Mouse (Mus musculus) lung, postnatal 36 days (tissue): ENCODE measurements at regions not wholly inside any gene's neighbourhood (a gene's known extent, or its start where the extent isn't known, plus 50 kb on each side); places are given as distances from the start of the nearest gene placed in this dataset.

Experiments used
- DNase-seq: peaks from one replicate; pipeline ENCODE4 v3.0.0; 2022; ENCODE audit warnings: mixed read lengths

DNA sequence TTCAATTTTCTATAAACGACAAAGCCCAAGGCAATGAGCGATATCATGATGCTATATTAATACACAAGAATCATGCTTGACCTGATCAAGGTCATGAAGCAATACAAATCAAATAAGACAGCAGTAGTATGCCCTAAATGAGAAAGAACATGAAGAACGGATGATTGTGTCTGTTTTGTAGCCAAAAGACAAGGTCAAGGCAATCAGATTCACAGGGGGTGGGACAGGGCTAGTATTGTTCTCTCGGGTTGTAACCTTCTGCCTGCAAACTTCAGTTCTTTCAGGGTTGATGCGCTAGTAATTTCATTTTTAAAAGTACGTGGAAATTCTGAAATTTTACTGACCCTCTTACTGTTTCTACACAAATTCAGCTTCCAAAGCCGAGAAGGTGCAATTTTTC, 206.7 kb downstream of the Arl4a start:
- no peak for DNase-seq

DNA sequence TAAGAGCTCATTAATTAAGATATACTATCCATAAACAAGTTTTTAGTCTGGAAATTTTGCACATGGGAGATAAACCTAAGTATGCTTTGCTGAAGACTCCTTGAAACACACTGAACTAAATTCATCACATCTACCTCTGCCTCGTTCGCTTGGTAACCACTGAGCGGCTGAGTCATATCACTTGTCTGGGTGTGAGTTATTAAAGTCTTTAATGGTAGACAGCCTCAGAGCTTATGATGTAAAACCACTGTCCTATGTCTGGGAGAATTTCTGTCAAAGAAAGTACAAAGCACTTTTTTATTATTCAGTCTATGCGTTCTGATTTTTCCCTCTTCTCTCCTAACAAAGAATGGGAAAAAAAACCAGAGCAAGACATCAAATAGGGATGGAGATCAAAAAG, 207.3 kb downstream of the Arl4a start:
- no peak for DNase-seq

DNA sequence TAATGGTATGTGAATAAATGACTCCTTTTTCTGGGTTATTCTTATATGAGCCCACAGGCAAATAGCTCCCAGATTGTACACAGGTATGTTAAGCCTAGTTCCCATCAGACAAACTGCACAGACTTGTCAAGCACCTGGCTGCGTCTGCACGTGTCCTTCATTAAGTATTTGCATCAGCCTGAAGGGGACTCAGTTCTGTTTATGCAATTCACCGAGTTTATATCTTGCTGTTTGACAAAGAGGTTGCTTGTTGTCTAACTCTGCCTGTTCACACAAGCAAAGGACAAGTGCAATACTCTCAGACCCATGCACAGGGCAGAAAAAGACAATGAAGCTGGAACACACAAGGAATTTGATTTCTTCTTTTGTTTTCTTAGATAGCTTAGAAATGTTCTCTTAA, 215.2 kb downstream of the Arl4a start:
- no peak for DNase-seq

DNA sequence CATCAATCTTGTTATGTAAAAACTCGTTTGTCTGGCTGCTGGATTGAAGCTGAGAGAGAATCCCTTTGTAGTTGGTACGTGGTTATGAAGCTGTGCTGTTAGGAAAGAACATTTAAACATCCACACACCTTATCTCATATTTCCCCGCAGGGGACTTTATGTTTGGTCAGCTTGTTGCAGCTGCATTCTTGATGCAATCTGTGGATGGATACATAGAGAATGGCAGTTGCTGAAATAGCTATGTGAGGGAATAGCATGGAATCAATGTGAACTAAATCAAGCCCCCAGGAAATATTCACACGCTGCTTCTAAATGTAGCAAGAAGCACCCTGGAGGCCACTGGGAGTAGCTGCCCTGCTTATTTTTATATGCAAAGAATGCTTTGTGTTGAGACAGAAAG, 236.3 kb downstream of the Arl4a start:
- DNase-seq: no peak

DNA sequence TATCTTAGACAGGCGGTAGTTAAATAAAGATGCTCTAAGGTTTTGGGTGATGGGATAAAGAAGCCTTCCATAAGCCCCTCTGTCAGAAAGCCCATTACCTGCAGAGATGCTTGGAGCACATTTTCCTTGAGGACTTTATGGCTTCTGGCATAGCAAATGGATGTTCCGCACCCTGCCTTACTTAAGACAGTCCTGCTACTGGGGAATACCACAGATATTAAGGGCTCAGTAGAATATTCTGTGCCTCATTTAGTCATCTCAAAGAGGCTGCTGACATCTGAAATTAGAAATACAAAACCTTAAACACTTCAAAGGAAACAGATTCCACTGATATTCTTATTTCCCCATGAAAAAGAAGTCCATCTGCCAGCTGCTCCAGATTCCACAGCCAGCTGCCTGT, 240.0 kb downstream of the Arl4a start:
- peak; percentile 11 for DNase-seq

DNA sequence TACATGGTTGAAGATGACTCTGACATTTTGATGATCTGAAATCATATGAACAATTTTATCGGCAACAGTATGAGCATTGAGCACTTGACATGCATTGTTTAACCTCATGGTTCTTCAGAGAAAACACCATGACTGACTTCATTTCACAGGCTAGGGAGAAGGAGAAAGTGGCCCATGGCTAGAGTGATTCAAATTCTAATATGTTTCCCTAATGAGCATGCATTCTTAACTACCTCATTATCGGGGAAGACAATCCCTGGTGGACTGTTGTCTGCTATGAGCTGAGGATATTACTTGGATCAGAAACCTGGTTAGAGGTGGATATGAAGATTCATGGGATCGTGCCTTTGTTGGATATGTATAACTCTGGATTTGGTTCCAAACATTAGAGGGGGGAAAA, 240.9 kb downstream of the Arl4a start:
- no peak for DNase-seq

DNA sequence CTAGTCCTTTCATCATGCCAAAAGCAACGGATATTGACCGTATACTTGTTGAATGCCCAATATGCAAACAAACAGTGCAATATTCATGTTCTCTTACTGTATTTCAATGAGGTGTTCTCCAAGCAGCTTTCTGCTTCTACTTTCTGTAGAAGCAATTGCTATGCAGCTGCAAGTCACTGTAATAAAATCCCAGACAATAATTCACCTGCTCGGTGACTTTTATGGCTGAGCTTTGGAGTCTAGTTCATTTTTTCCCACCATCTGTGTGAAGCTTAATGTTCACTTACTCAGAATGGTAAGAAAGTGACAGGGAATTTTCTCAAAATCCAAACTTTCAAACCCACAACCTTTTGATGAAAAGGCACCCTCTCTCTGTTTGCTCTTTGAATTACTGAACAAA, 252.8 kb downstream of the Arl4a start:
- DNase-seq: no peak

DNA sequence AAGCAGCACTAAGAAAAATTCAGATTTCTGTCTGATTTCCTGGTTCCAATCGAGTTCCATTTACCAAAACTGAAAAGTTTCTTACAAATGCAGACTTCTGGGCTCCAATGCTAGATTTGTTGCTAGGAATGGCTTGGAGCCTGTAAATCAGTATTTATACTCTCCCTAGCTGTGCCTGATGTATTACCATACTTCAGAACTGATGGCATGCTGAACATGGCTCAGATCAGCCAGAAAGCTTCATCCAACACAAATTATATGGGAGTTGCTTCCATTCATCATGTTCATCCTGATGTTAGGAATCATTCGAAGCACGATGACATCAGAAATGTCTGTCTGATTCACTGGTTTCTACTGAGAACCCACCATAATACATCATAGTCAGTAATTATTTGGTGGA, 253.3 kb downstream of the Arl4a start:
- DNase-seq: no peak

DNA sequence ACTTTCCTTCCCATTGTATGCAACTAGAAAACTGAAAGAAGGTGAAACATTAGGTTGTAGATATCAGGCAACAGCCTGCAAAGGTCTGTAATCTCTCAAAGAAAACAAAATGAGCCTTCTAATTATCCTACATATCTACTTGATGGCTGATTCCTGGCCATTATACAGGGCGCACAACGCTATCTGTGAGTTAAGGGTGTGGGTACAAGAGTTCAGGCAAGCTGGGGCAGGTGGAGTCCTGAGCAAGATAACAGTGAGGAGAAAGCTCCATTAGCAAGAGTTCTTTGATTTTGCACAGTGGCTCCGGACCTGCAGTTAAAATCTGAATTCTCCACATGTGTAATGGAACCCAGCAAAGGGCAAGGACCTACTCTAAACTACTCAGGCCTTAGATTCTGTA, 261.7 kb downstream of the Arl4a start:
- DNase-seq: no peak

DNA sequence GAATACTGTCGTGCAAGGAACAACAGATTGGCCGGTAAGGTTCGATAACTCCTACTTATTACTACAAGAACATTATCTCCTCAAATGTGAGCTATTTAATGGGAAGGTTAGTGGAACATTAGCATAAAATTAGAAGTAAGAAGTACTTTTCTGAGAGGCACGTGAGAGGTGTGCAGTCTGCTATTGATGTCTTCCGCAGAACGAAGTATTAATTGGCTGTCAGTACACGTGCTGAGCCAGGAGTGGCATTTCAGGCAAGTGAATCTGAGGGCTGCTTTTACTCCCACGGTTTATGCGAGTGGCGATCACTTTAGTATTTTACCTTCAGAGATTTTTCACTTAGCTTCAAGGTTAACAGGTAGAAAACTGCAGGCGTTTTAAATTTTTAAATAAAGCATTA, 270.8 kb downstream of the Arl4a start:
- no peak for DNase-seq

DNA sequence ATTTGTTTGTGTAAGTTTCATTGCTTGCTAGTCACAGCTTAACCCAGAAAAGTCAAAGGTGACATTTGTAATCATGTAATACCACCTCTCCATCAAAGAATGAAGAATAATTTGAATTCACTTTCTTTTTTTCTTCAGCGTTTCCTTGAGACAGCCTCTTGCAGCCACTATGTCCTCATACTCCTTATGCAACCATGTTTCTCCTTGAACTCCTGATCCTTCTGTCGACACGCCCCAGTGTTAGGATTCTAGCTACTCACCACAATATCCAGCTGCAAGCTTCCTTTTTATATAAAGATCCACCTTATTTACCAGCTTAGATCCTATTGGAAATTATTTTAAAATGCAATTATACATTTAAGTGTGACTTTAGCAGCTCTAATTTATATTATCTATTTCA, 274.3 kb downstream of the Arl4a start:
- DNase-seq: no peak

DNA sequence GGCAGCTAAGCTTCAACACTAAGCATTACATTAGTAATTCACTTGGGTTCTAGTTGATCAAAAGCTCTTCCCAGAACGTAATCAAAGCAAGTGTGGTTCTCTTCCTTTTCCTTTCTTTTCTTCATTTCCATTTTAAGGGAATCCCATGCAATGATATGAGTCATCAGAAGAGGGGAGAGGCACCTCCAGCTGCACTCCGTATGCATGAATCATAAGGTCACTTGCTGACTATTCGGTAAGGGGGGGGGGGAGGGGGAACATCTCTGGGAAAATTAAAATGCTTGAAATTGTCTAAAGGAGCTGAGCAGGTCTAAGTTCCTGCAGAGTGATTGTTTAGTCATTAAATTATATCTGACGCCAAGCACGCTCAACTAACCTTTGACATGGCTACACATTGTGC, 275.9 kb downstream of the Arl4a start:
- DNase-seq: no peak

DNA sequence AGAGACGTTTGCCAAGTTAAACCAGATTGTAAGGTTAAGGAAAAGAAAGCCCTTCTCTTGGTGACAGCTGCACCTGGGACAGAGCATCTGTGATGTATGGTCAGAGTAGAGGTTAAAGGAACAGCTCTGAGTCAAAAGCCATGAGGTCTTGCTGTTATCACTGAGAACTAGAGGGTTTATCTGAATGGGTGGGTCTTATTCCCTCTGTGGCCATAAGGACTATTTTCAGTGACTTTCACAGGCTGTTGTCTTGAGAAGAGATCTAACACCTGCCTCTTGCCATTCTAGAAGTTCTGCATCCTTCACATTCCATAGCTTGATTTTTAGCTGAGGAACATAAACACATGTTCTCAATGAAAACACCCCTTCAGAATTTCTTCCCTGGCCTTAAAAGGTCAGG, 276.5 kb downstream of the Arl4a start:
- no peak for DNase-seq

DNA sequence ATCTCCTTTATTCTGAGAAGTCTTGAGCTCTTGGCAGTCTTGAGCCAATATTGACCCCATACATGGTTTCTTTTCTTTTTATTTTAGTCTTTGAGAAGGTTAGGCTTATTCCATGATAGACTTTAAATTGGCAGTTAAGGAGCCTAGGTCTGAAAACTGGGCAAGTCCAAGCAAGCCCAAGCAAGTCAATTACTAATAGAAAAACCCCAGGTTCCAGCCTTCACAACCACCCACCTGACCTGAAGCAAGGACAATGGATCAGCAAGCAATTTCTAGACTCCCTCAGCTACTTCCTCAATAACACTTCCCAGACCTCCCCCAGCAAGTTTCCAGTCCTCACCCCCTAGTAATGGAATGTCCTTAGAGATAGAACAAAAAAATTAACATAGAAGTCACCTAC, 279.9 kb downstream of the Arl4a start:
- no peak for DNase-seq

DNA sequence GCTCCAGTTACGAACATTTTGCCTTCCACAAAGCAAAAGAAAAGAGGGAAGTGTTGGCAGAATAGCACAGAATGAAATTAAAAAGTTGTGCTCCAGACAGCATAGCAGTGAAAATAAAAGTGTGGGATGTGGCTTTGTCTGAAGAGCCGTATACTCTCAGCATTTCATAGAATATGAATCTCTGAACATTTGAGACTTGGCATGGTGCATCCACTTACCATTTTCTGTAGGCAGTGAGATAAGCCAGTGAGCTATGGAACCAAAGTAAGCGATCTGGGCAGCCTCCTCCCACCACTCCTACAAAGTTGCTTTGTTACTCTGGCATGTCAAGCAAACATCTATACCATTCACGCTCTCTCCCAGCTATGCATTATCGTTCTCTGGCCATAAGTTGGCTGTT, 286.0 kb downstream of the Arl4a start:
- no peak for DNase-seq

DNA sequence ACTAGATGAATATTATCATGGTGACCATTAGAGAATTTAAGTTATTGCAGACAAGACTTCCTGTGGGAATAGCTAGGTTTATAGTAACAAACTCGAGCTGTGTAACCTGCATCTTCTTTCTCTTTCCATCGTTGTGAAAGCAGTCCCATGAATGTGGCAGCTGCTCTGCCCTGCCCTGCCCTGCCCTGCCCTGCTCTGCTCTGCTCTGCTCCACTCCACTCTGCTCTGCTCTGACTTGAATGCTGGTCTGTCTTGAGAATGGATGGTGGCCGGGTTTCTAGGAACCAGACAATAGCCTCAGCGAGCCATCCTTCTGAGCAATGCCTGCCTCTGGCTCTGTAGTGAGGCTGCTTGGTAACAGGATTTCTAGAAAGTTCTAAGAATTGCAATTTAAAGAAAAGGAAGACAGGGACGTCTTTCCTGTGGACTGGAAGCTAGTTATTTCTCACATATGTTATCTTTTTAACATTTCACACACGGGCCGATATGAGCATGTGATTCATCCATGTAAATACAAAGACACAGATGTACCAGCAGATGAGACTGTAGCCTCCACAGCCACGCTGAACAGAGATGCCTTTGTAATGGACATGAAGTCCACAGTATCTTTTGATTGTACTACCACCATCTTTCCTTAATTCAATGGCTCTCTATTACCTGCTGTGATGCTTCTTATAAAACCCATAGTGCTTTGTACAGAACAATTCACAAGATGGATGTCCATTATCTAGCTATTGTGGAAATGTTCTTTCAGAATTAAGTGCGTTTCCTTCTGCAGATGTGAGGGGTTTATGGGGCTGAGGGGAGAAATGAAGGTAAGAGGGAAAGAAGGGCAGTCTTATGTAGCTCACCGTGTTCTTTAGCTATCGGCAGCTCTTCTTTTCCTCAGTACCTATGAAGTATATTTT, 295.4 kb downstream of the Arl4a start:
- no peak for DNase-seq

DNA sequence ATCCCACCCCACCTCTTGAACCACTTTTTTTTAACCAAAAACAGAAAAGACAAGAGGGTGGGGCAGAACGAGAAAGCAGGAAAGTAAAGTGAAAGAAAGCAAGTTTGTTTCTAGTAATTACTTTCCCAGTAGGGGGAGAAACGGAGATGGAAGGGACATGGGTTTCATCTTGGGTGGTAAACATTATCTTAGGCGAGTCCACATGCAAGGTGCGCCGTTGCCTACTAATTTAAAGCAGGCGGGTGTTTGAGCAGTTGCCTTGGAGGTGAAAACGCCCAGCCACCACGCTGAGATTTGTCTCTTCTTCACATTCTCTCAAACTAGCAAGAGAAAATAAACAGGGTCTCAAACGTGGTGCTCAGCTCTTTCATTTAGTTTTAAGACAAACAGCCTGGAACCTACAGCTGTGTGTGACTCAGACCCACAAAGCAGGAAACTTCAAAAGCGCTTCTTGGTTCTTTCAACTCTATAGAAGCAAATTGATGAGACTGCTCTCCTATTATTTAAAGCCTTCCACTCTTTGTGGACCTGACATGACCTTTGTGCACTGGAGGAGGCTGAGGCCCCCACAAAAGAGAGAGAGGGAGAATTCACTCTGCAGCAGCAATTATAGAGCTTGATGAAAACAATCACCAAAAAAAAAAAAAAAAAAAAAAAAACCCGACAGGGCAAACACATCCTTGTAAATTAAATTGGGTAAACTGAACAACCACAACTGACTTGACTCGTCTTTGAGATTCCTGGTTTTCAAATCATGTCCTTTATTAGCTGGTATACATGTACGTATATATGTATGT, 296.6 kb downstream of the Arl4a start:
- no peak for DNase-seq

DNA sequence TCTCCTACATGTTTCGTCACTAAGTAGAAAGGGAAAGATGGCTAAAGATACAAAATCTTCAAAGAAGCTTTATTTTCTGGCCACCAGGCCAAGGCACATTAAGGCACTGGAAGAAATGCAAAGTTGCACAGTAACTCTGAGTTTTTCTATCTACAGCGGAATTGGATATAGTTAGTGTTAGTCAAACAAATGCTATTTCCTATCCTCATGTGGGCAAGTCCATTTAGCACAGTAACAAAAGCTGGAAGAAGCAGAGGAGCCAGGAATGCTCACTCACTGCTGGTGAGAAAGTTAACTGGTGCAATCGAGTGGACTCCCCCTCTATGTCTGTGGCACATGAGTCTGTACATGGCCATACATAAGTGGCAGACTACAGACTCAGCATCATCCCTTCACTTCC, 300.9 kb downstream of the Arl4a start:
- DNase-seq: no peak

DNA sequence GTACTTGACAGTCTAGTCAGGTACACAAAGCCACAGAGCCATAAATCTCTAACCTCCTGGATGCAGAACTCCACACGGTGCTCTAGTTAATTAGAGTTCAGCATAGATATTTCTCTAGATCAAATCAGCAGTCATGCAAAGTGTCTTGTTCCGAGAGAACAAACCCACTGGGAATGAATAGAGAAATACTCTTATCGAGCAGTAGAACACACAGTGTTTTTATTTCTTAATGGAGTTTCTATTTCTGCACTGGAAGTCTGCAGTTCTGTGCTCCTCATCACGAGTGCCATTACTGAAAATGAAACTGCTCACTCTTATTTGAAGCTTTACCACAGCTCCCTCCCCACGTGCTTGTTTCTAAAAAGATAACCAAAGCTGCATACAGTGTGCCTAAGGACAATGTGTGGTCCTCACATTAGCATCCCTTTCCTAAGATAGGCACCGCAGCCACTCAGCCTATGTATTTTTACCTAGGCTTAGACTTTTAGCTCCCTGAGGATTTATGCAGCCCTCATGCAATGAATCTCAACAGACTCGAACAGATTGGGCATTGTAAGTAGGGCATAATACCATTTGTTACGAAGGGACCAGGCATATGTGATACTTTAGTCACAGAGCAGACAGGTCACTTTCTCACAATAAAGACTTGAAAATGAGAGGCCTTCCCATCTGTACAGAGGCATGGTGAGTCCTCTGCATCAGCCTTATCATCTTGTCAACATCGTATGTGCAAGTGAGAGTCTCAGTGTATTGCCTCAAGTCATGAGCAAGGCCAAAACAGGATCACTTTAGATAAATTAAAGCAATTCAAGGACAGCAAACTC, 301.5 kb downstream of the Arl4a start:
- no peak for DNase-seq

DNA sequence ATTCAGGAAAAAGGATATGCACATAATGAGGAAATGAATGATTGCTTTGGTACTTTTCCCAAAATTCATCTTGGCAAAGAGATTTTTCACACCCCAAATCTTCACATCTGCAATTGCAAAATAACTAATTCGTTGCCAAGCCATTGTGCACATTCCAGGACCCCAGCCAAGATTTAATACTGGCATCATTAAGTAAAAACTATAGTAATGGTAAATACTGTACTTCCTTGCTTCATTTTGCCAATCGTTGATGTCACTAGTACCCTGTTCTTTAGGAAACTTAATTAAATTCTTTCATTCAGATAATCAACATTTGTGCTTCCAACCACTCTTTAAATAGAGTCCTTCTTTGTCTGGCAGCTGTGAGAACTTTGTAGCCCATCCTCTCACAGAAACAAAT, 303.6 kb downstream of the Arl4a start:
- peak; percentile 2 for DNase-seq

DNA sequence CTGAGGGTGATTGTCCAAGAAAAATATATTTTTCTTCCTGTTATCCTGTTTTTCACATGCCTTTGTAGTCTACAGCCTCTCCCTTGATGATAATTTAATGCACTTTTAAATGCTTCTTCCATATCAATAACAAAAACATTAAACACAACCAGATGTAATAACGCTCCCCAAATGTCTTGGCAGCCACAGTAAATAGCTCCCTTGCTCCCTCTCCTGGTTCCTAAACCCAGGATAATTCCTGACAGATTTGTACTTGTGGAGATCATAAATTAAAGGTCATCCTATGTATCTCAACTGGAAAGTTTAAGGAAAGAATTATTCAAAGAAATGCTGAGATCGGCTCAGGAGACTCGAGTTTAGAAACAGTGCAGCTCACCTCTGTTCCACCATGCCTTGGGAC, 306.6 kb downstream of the Arl4a start:
- no peak for DNase-seq

DNA sequence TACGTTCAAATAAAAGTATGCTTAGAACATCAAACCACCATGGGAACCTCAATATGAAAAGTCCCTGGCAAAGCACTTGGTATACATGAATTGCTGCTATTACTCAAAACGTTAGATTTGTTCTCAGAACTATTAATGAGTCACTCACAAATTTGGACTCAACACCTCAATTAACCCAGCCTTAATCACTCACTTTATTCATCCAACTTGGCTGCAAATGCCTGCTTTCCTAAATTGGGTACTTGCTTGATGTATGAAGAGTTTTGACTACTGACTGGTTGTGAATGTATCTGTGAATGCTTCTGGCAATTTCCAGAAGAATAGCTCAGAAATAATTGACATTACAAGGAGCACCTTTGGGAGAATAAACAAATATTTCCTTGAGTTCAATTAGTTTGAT, 308.6 kb downstream of the Arl4a start:
- no peak for DNase-seq

DNA sequence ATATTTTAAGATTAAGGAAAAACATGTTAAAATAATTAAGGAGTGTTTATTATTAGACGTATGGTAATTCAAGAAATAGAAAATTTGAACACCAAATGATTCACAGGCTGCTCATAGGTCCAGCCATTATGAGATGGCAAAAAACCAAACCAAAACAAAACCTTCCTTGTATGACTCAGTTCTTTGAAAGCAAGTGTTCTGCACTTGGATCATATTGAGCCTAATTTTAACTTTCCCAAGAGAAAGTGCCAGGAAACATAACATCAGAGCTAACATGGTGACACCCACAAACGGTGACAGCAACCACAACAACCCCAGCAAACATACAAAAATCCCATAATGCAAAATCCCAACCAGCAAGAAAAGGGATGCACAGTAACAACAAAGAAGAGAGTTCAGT, 313.7 kb downstream of the Arl4a start:
- DNase-seq: no peak

DNA sequence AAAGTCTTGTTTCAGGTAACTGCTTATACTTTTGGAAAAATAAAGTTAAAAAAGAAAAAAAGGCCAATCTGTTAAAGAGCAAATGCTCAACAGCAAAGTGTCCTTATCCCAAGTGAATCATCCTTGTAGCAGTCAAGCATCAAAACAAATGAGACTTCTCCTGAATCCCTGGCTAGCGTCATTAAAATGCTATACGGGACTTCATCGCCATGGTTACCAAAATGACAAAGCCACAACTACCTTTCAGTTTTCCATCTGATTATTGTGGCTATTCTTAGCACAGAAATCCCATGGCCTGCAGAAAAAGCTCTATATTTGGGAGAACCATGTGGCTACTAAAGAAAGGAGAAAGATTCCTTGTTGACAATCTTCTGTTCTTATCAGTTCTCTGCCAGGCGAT, 322.7 kb downstream of the Arl4a start:
- DNase-seq: no peak
